Mouse (Mus musculus) mouse trophoblast stem cell (cell line): ENCODE measurements around the gene Scgb1b20.
"Not testable (repeated sequence)": the region's sequence is repeated elsewhere in the genome, so short reads cannot be mapped to it uniquely, and the experiment has no call there.

Experiments
- in situ Hi-C, 2 experiments: fragments of 300-500 bp; cut with MseI, MboI; formaldehyde crosslinking; loops; 2 replicates in 1 of 2; 3 replicates in 1 of 2; pipeline ENCODE4 v1.15.1; 2025

The Scgb1b20 gene

DNA sequence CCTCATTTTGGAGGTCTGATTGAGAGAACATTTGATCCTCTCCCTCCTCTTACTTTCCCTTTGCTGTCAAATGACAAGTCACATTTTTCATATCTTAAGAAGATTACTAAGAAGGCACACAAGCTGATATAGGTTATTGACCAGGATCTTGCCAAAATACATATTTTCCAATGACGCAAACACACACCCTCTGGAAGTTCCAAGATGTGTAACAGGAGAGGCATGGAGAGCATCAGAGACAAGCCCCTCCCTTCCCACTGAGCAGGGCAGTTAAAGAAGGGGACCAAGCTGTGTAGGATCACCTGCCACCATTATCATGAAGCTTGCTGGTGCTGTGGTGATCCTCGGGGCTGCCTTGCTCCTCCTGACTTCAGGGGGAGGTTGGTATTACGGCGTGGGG is at the start of gene Scgb1b20:
Gene Scgb1b20 (plus strand): TSS at position 301 of the 400 bp plus-strand sequence.
- in situ Hi-C loops = not testable (repeated sequence)

- in situ Hi-C loops = not testable (repeated sequence)
Observed at GRCm38 (mm10) chr7:33366222-33366621, 6.8 kb upstream of the Scgb1b20 start, which contains the start of gene Scgb2b20. Scgb2b20 (minus strand) TSS chr7:33366322.

- in situ Hi-C loops = loop anchor here (10.0 to 25.0 kb wide), 2 partner anchors 1695 to 1962 kb away; partner anchors contain the start of gene Scgb2b7 (in 1 of the 2)
Observed at GRCm38 (mm10) chr7:33399749-33400148, 26.7 kb downstream of the Scgb1b20 start.

DNA sequence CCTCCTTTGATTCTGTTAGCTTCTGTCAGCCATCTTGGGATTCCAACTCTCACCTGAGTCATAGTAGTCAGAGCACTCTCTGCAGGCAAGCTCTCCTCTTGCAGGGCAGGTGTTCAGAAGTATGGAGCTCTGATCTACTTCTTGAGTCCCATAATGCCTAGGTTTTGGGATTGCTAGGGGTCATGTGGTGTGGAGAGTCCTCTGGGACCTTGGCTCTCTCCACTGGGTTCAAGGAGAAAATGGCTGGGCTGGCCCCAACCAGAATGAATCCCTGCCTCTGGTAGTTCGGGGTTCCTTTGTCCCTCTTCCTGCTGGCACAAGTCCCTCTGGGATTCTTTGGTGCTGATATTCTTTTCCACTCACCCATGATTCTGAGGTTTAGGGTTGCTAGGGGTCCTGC is 28.6 kb downstream of the Scgb1b20 start:
- in situ Hi-C loops = loop anchor here in 1 of 2 experiments (25.0 kb wide), 1 partner anchor 1964 kb away; no protein-coding TSS in a partner anchor

DNA sequence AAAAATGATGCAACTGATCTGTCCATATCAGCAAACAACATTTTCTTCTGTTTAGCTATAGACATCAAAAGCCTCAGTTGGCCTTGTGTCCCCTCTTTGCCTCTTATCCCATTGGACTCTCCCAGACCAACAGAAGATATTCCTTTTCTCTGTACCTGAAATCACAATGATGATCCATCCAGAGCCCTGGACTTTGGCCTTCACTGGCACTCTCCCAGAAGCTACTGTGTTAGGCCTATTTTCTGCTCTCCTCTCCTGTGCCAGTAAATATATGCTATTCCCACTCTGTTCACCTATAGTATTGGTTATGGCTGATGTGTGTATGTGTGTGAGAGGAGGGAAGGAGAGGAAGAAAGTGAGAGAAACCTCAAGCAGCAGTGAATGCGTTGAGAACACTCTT is 36.6 kb downstream of the Scgb1b20 start:
- in situ Hi-C loops = loop anchor here in 1 of 2 experiments (25.0 kb wide), 1 partner anchor 1972 kb away; no protein-coding TSS in a partner anchor
